Mouse (Mus musculus) cortical plate, adult 2 months (tissue): Measurements from ENCODE around the gene Lsp1.

ENCODE experiments used
- CTCF ChIP-seq: fragments of 200-500 bp; IDR thresholded peaks from 2 replicates; pipeline ENCODE4 v1.5.1; 2011; ENCODE audit warnings: mild to moderate bottlenecking, control low read depth, low read length; ENCODE audit not compliant: insufficient read depth; ENCODE audit errors: extremely low read depth
- POLR2A ChIP-seq: fragments of 200-500 bp; IDR thresholded peaks from 2 replicates; pipeline ENCODE4 v1.6.1; 2011; ENCODE audit warnings: mild to moderate bottlenecking, low read length, control low read depth; ENCODE audit not compliant: insufficient read depth; ENCODE audit errors: extremely low read depth

DNA sequence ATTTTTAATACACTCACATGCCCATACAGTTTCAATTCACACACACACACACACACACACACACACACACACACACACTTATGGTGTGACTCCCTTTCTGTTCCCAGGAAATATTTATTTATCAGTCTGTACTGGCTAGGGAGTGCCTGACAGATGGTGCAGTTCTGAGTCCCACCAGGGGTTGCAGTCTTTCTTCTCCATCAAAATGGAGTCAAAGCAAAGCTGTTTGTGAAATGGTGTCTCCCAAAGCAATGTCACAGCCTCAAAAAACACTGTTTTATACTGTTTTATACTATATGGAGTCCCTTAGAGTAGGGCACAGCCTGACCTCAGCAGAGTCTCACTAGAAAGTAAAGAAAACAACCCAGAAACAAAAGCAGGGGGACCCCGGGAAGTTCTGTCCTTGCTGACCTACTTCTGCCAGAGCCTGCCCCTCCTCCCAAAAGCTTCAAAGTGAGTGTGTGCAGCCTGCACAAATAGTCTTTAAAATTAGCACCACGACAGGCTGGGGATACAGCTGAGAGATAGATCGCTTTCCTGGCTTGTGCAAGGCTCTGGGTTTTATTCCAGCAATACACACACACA is 3.3 kb upstream of the Lsp1 start:
- TF ChIP-seq CTCF (no peak), POLR2A (no peak)
